Mouse (Mus musculus) C2C12 (cell line): ENCODE results near the gene Hoxa4.

Experiments
- CEBPB ChIP-seq: IDR thresholded peaks from one replicate; pipeline ENCODE4 v1.6.1; 2011; ENCODE audit warnings: low read depth, mild to moderate bottlenecking, control low read depth, moderate library complexity
- CTCF ChIP-seq: IDR thresholded peaks from one replicate; pipeline ENCODE4 v1.5.1; 2011; ENCODE audit not compliant: control insufficient read depth, insufficient read depth, insufficient read length
- MYOD1 ChIP-seq: IDR thresholded peaks from one replicate; pipeline ENCODE4 v1.6.1; 2011; ENCODE audit warnings: low read depth; ENCODE audit not compliant: control insufficient read depth, insufficient read length
- MYOG ChIP-seq: IDR thresholded peaks from one replicate; pipeline ENCODE4 v1.6.1; 2011; ENCODE audit not compliant: control insufficient read depth, insufficient read length; ENCODE audit errors: extremely low read depth
- USF1 ChIP-seq: IDR thresholded peaks from one replicate; pipeline ENCODE4 v1.6.1; 2011; ENCODE audit warnings: low read depth, mild to moderate bottlenecking, control low read depth, moderate library complexity

DNA sequence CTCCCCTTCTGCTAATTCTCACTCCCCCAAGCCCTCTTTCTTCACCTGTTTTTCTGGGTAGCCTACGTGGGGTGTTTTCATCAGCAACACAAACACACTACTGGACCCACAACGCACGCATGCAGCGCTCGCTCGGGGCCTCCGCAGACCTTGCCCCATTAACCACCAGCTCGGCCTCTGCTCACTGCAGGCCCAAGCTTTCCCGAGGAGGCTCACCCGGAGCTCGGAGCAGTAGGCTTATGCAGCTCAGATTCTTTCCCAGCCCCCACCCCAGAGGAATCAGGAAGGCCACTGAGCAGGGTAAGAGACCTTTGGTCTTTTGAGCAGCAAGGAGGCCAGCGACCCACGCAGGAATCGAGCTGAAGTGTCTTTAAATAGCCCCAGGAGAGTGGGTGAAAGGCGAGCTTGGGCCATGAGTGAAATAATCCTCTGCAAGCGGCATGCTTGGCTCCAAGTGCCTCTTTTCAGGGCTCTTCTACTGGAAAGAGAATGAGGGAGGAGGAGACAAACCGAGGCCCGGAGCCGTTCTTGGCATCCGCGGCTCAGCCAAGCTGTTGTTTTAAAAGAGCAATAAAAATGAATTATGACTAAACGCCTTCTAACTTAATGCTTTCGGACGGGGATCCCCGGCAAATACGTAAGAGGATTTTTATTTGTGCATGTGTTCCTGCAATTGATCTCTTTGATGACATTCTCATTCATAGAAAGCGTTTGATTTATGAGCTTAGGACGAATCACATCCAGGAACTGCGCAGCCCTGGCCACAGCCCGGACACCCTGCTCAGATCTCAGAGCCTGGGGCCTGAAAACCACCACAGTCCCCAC lies 30.8 kb downstream of the Hoxa4 start:
- TF ChIP-seq CTCF (no peak), MYOG (no peak), MYOD1 (no peak), USF1 (no peak), CEBPB (no peak)
